Mouse (Mus musculus): ENCODE measurements around the gene Ift52. TPM values are rescaled to one million over a fixed set of nuclear protein-coding genes. Genes with fewer than 3 reads are reported as not detected.

The Ift52 gene
- total RNA-seq, 2 experiments from 2014 or later, result 21.1 to 21.5 TPM

- DNase-seq (ENCODE audit: low spot score in 2 of 2), result no peak
These were observed 56.0 kb downstream of the Ift52 start for GRCm38 (mm10) chr2:163073023-163073757.

- DNase-seq (ENCODE audit: low spot score in 2 of 2), result no peak
These were observed 56.9 kb downstream of the Ift52 start for GRCm38 (mm10) chr2:163074006-163074405.

GRCm38 (mm10) chr2:163074808-163075207 lies 57.7 kb downstream of the Ift52 start:
- no peak for DNase-seq (ENCODE audit: low spot score in 2 of 2)

- DNase-seq (ENCODE audit: low spot score in 2 of 2), result no peak
These were observed 58.1 kb downstream of the Ift52 start for GRCm38 (mm10) chr2:163075234-163075633.

- DNase-seq (ENCODE audit: low spot score in 2 of 2), result no peak
These were observed 61.9 kb downstream of the Ift52 start for GRCm38 (mm10) chr2:163079041-163079440.

GRCm38 (mm10) chr2:163082591-163082990 lies 65.4 kb downstream of the Ift52 start:
- no peak for DNase-seq (ENCODE audit: low spot score in 2 of 2)

GRCm38 (mm10) chr2:163084519-163084918 lies 67.4 kb downstream of the Ift52 start:
- DNase-seq (ENCODE audit: low spot score in 2 of 2), result no peak

- no peak for DNase-seq (ENCODE audit: low spot score in 2 of 2)
These were observed 67.9 kb downstream of the Ift52 start for GRCm38 (mm10) chr2:163085047-163085446.

- DNase-seq (ENCODE audit: low spot score in 2 of 2), result no peak
These were observed 69.4 kb downstream of the Ift52 start for GRCm38 (mm10) chr2:163086561-163086960.

GRCm38 (mm10) chr2:163087728-163088127 lies 70.6 kb downstream of the Ift52 start, which contains the start of gene Gtsf1l:
Gene Gtsf1l, minus strand, starts transcription at chr2:163087855.
- no peak for DNase-seq (ENCODE audit: low spot score in 2 of 2)

- DNase-seq (ENCODE audit: low spot score in 2 of 2), result no peak
These were observed 72.4 kb downstream of the Ift52 start for GRCm38 (mm10) chr2:163089475-163090123.

- no peak for DNase-seq (ENCODE audit: low spot score in 2 of 2)
These were observed 77.8 kb downstream of the Ift52 start for GRCm38 (mm10) chr2:163094909-163095308.

Small RNA genes lying within 50 kb of the gene (microRNA-seq; reads per million reads assigned to microRNA genes)
- not detected for gene Gm22174
- not detected for gene Mir7003

Other genes starting within 250 kb of the Ift52 start
- gene Srsf6, start 85.8 kb upstream of the Ift52 start, total RNA-seq (2021), result 100 to 1,000 TPM; 125 to 132 TPM
- under 1 TPM; 0.17 to 0.70 TPM for gene L3mbtl1, start 73.9 kb upstream of the Ift52 start, total RNA-seq (2021)
- not detected for gene Sgk2, start 30.0 kb upstream of the Ift52 start, total RNA-seq (2021)
- gene Mybl2, start 37.3 kb downstream of the Ift52 start, total RNA-seq (2021), result 10 to 100 TPM; 10.6 TPM
- gene Gtsf1l, start 70.5 kb downstream of the Ift52 start, total RNA-seq (2021), result not detected
- 1 to 10 TPM; 1.5 to 1.9 TPM for gene Tox2, start 185.8 kb downstream of the Ift52 start, total RNA-seq (2021)